Mouse (Mus musculus) limb, embryonic 11.5 days (tissue): ENCODE results near the gene Mea1. TPM values are rescaled to one million over a fixed set of nuclear protein-coding genes. Genes with fewer than 3 reads are reported as not detected.

Source experiments
- ATAC-seq: fragments of 200-750 bp; cut with Nextera tagmentation; 2 replicates; pipeline ENCODE4 v1.8.0; 2017; ENCODE audit warnings: low read depth; ENCODE audit not compliant: insufficient number of reproducible peaks, low FRiP score, low TSS enrichment
- DNase-seq: peaks from one replicate; pipeline ENCODE4 v3.0.0-alpha.2; 2015; ENCODE audit warnings: low spot score
- H3K27ac ChIP-seq: fragments of 300-500 bp; sonication (generic); replicated peaks from 2 replicates; pipeline ENCODE4 v1.5.1; 2014; ENCODE audit warnings: low read depth, mild to moderate bottlenecking, low read length
- H3K27me3 ChIP-seq: fragments of 300-500 bp; sonication (generic); 2 replicates; pipeline ENCODE4 v1.6.1; 2014; ENCODE audit warnings: mild to moderate bottlenecking, low read length, mixed read lengths; ENCODE audit not compliant: control insufficient read depth, insufficient read depth
- H3K36me3 ChIP-seq: fragments of 300-500 bp; sonication (generic); 2 replicates; pipeline ENCODE4 v1.6.1; 2014; ENCODE audit warnings: mild to moderate bottlenecking, low read length, moderate library complexity, mixed read lengths; ENCODE audit not compliant: control insufficient read depth, insufficient read depth
- H3K4me1 ChIP-seq: fragments of 300-500 bp; sonication (generic); 2 replicates; pipeline ENCODE4 v1.6.1; 2014; ENCODE audit warnings: low read length, mixed read lengths; ENCODE audit not compliant: control insufficient read depth, insufficient read depth
- H3K4me2 ChIP-seq: fragments of 300-500 bp; sonication (generic); 2 replicates; pipeline ENCODE4 v1.6.1; 2014; ENCODE audit warnings: low read depth, mild to moderate bottlenecking, moderate library complexity; ENCODE audit not compliant: severe bottlenecking
- H3K4me3 ChIP-seq: fragments of 300-500 bp; sonication (generic); 2 replicates; pipeline ENCODE4 v1.5.1; 2014; ENCODE audit warnings: low read depth, low read length
- H3K9ac ChIP-seq: fragments of 300-500 bp; sonication (generic); 2 replicates; pipeline ENCODE4 v1.6.1; 2014; ENCODE audit warnings: mild to moderate bottlenecking, low read length
- H3K9me3 ChIP-seq: fragments of 300-500 bp; sonication (generic); 2 replicates; pipeline ENCODE4 v1.6.1; 2016; ENCODE audit warnings: low read length; ENCODE audit not compliant: control insufficient read depth
- WGBS: fragments of 180-500 bp; shearing (Covaris S2); extraction: QIAGEN DNeasy Blood & Tissue Kit; methylation state at CpG from one replicate; pipeline ENCODE4 v1.1.7; 2014; 5-methylcytosine and 5-hydroxymethylcytosine counted together
- polyA plus RNA-seq: library from polyadenylated mRNA; unstranded; fragments of >200 nt; fragmentation: Nextera tagmentation; extraction: Ambion mirVana; gene quantifications from 2 replicates; pipeline ENCODE4 v1.2.1, GENCODE M21; 2014

Mea1 gene
- polyA plus RNA-seq, 1 experiment from 2014 or later, result 160 TPM

- WGBS, result under 1% methylated on average over 53 of the region's 53 CpGs
- peak; percentile 100 for DNase-seq
- peak; percentile 67 for ATAC-seq
- Histone ChIP-seq H3K27ac (0 out of 2 replicates have a peak within 1 kb of the TSS, but pooled peaks have one; percentile 36), H3K4me1 (peaks cover 11% of the 10 kb centered on the region; the same call in 1 of the 2 replicates), H3K9me3 (no peaks in the 10 kb centered on the region), H3K4me3 (peak within 1 kb of the TSS; percentile 91), H3K27me3 (no peaks in the 10 kb centered on the region), H3K9ac (peak within 1 kb of the TSS; percentile 70), H3K36me3 (no peaks in the 10 kb centered on the region), H3K4me2 (peak within 1 kb of the TSS; percentile 91)
Observed at GRCm38 (mm10) chr17:46645561-46646321, 32.9 kb upstream of the Mea1 start, which contains the start of the genes Klc4 and Mrpl2. TSS of gene Klc4 (minus strand) at chr17:46646022. TSS of gene Mrpl2 (plus strand) at chr17:46646229.

GRCm38 (mm10) chr17:46646322-46646662, 32.3 kb upstream of the Mea1 start:
- peak overlapping the region; percentile 70 for H3K9ac ChIP-seq
- peaks cover 14% of the 10 kb centered on the region for H3K4me1 ChIP-seq
- H3K27me3 ChIP-seq, result no peaks in the 10 kb centered on the region
- no peaks in the 10 kb centered on the region for H3K9me3 ChIP-seq
- DNase-seq (no peak), ATAC-seq (no peak; the same call in 1 of the 2 replicates)
- under 1% methylated on average over 19 of the region's 19 CpGs for WGBS
- H3K36me3 ChIP-seq, result no peaks in the 10 kb centered on the region
- H3K27ac ChIP-seq, result 0 out of 2 replicates have a peak overlapping the region, but pooled peaks have one; percentile 36
- H3K4me3 ChIP-seq, result peak overlapping the region; percentile 91
- peak overlapping the region; percentile 90 for H3K4me2 ChIP-seq

GRCm38 (mm10) chr17:46647279-46647678, 31.3 kb upstream of the Mea1 start:
- no peak overlapping the region for H3K9ac ChIP-seq
- no peak for DNase-seq
- WGBS, result 91% methylated on average over 7 of the region's 7 CpGs
- H3K36me3 ChIP-seq, result no peaks in the 10 kb centered on the region
- no peaks in the 10 kb centered on the region for H3K27me3 ChIP-seq
- H3K27ac ChIP-seq, result no peak overlapping the region
- H3K4me3 ChIP-seq, result no peak overlapping the region
- peaks cover 21% of the 10 kb centered on the region for H3K4me1 ChIP-seq
- H3K9me3 ChIP-seq, result no peaks in the 10 kb centered on the region
- ATAC-seq, result no peak
- 0 out of 2 replicates have a peak overlapping the region, but pooled peaks have one; percentile 90 for H3K4me2 ChIP-seq

GRCm38 (mm10) chr17:46648436-46648835, 30.2 kb upstream of the Mea1 start:
- Histone ChIP-seq H3K9ac (no peak overlapping the region), H3K9me3 (no peaks in the 10 kb centered on the region), H3K4me3 (no peak overlapping the region), H3K4me2 (no peak overlapping the region), H3K36me3 (peaks cover 6% of the 10 kb centered on the region; the same call in 1 of the 2 replicates), H3K27me3 (no peaks in the 10 kb centered on the region), H3K4me1 (peaks cover 21% of the 10 kb centered on the region), H3K27ac (no peak overlapping the region)
- WGBS, result 91% methylated on average over 9 of the region's 9 CpGs
- ATAC-seq (no peak), DNase-seq (no peak)

GRCm38 (mm10) chr17:46649811-46650210, 28.8 kb upstream of the Mea1 start:
- Histone ChIP-seq H3K27me3 (no peaks in the 10 kb centered on the region), H3K9me3 (no peaks in the 10 kb centered on the region), H3K36me3 (peaks cover 18% of the 10 kb centered on the region), H3K27ac (peak overlapping the region; percentile 82), H3K4me3 (peak overlapping the region; percentile 66), H3K4me1 (peaks cover 18% of the 10 kb centered on the region), H3K4me2 (peak overlapping the region; percentile 89), H3K9ac (peak overlapping the region; percentile 81)
- WGBS, result 42% methylated on average over 15 of the region's 15 CpGs
- no peak for ATAC-seq
- DNase-seq, result peak; percentile 38

- H3K4me3 ChIP-seq, result peak within 1 kb of the TSS; percentile 66
- H3K9ac ChIP-seq, result peak within 1 kb of the TSS; percentile 81
- H3K4me2 ChIP-seq, result peak within 1 kb of the TSS; percentile 89
- H3K36me3 ChIP-seq, result peaks cover 20% of the 10 kb centered on the region
- ATAC-seq, result peak; percentile 92
- peaks cover 18% of the 10 kb centered on the region for H3K4me1 ChIP-seq
- peak within 1 kb of the TSS; percentile 82 for H3K27ac ChIP-seq
- H3K27me3 ChIP-seq, result no peaks in the 10 kb centered on the region
- under 1% methylated on average over 55 of the region's 58 CpGs for WGBS
- peak; percentile 94 for DNase-seq
- no peaks in the 10 kb centered on the region for H3K9me3 ChIP-seq
Observed at GRCm38 (mm10) chr17:46650232-46651031, 28.2 kb upstream of the Mea1 start, which contains the start of gene Cul7. TSS of gene Cul7 (plus strand) at chr17:46650337.

GRCm38 (mm10) chr17:46651292-46651691, 27.3 kb upstream of the Mea1 start:
- Histone ChIP-seq H3K4me2 (peak overlapping the region; percentile 89), H3K27me3 (no peaks in the 10 kb centered on the region), H3K9ac (peak overlapping the region; percentile 81), H3K4me3 (peak overlapping the region; percentile 66), H3K27ac (peak overlapping the region; percentile 82; the same call in 1 of the 2 replicates), H3K4me1 (peaks cover 18% of the 10 kb centered on the region), H3K9me3 (no peaks in the 10 kb centered on the region), H3K36me3 (peaks cover 25% of the 10 kb centered on the region)
- ATAC-seq (no peak), DNase-seq (no peak)
- 79% methylated on average over 17 of the region's 17 CpGs for WGBS
